ENCODE assay signal across 12 mouse cellular contexts in genomic region chr9:91353551-91354433, GRCm38 (mm10). TPM values are rescaled to one million over a fixed set of nuclear protein-coding genes. Genes with fewer than 3 reads are reported as not detected.
DNase-seq lines count a peak whose midpoint lies in the region; ATAC-seq lines count a peak whose summit lies in the region.
"Had no signal": no experiment of that assay in that cellular context is flagged by ENCODE, and none has a peak within 500 bp of the region (broad histone marks: within the 10 kb centered on the region; RNA-seq: fewer than 3 reads in every experiment).

No protein-coding gene starts in this region.

- H3K27me3 ChIP-seq in embryonic facial prominence, embryonic 10.5 days (replicated peaks; ENCODE audit: low read depth, poor library complexity, severe bottlenecking), result peaks cover 100% of the 10 kb centered on the region
- H3K27me3 ChIP-seq in hindbrain, embryonic 15.5 days, result peaks cover 46% of the 10 kb centered on the region
- peaks cover 13% of the 10 kb centered on the region for H3K27me3 ChIP-seq in neural tube, embryonic 14.5 days (ENCODE audit: control insufficient read depth, insufficient read depth, low read length)
- peaks cover 74% of the 10 kb centered on the region for H3K27me3 ChIP-seq in heart, embryonic 12.5 days (replicated peaks)

- ATAC-seq in hindbrain, embryonic 15.5 days (ENCODE audit: low FRiP score, low read depth), result no peak
- ATAC-seq in neural tube, embryonic 14.5 days (ENCODE audit: low read depth), result peak; percentile 9; the same call in 1 of the 2 replicates
- no peak for ATAC-seq in heart, embryonic 12.5 days (ENCODE audit: insufficient number of reproducible peaks, low FRiP score)
- ATAC-seq: inflammation-experienced regulatory T-cells, adult 6 months had no signal

- peak overlapping the region; percentile 52 for H3K4me3 ChIP-seq in embryonic facial prominence, embryonic 10.5 days
- peak overlapping the region; percentile 32 for H3K4me3 ChIP-seq in hindbrain, embryonic 15.5 days
- H3K4me3 ChIP-seq in neural tube, embryonic 14.5 days (ENCODE audit: low read depth, low read length), result no peak overlapping the region; the same call in 1 of the 2 replicates
- H3K4me3 ChIP-seq in heart, embryonic 12.5 days, result no peak overlapping the region
- H3K4me3 ChIP-seq: limb, embryonic 12.5 days had no signal

- peak overlapping the region; percentile 59 for H3K4me2 ChIP-seq in hindbrain, embryonic 15.5 days
- peak overlapping the region; percentile 47 for H3K4me2 ChIP-seq in neural tube, embryonic 14.5 days (ENCODE audit: low read depth, low read length)
- no peak overlapping the region for H3K4me2 ChIP-seq in heart, embryonic 12.5 days
- H3K4me2 ChIP-seq: limb, embryonic 12.5 days had no signal

- peak overlapping the region; percentile 59; the same call in 1 of the 2 replicates for H3K27ac ChIP-seq in embryonic facial prominence, embryonic 10.5 days (replicated peaks)
- H3K27ac ChIP-seq in hindbrain, embryonic 15.5 days (replicated peaks), result peak overlapping the region; percentile 83
- H3K27ac ChIP-seq in neural tube, embryonic 14.5 days (ENCODE audit: low read depth, low read length), result peak overlapping the region; percentile 83
- no peak overlapping the region for H3K27ac ChIP-seq in heart, embryonic 12.5 days (ENCODE audit: poor library complexity, severe bottlenecking)
- H3K27ac ChIP-seq: limb, embryonic 12.5 days had no signal

- H3K9me3 ChIP-seq in embryonic facial prominence, embryonic 10.5 days, result no peaks in the 10 kb centered on the region
- no peaks in the 10 kb centered on the region for H3K9me3 ChIP-seq in hindbrain, embryonic 15.5 days
- no peaks in the 10 kb centered on the region for H3K9me3 ChIP-seq in neural tube, embryonic 14.5 days (ENCODE audit: control insufficient read depth, low read length)
- no peaks in the 10 kb centered on the region for H3K9me3 ChIP-seq in heart, embryonic 12.5 days (replicated peaks)
- H3K9me3 ChIP-seq: limb, embryonic 12.5 days had no signal

- peaks cover 19% of the 10 kb centered on the region for H3K4me1 ChIP-seq in embryonic facial prominence, embryonic 10.5 days
- H3K4me1 ChIP-seq in hindbrain, embryonic 15.5 days (replicated peaks), result peaks cover 15% of the 10 kb centered on the region
- H3K4me1 ChIP-seq in neural tube, embryonic 14.5 days (ENCODE audit: control insufficient read depth, insufficient read depth, low read length), result peaks cover 9% of the 10 kb centered on the region; the same call in 1 of the 2 replicates
- H3K4me1 ChIP-seq in heart, embryonic 12.5 days (replicated peaks), result peaks cover 8% of the 10 kb centered on the region; the same call in 1 of the 2 replicates

- H3K9ac ChIP-seq in hindbrain, embryonic 15.5 days, result peak overlapping the region; percentile 30
- H3K9ac ChIP-seq in neural tube, embryonic 14.5 days (replicated peaks; ENCODE audit: low read depth, low read length), result peak overlapping the region; percentile 39
- no peak overlapping the region for H3K9ac ChIP-seq in heart, embryonic 12.5 days
- H3K9ac ChIP-seq: limb, embryonic 12.5 days had no signal

- 2% methylated on average over 37 of the region's 37 CpGs for WGBS in embryonic facial prominence, embryonic 10.5 days
- WGBS in hindbrain, embryonic 15.5 days, result 7% methylated on average over 37 of the region's 37 CpGs
- WGBS in neural tube, embryonic 14.5 days, result 6% methylated on average over 37 of the region's 37 CpGs
- 4% methylated on average over 36 of the region's 37 CpGs for WGBS in heart, embryonic 12.5 days

- H3K36me3 ChIP-seq in embryonic facial prominence, embryonic 10.5 days (replicated peaks), result no peaks in the 10 kb centered on the region
- H3K36me3 ChIP-seq in hindbrain, embryonic 15.5 days, result no peaks in the 10 kb centered on the region
- H3K36me3 ChIP-seq in neural tube, embryonic 14.5 days (ENCODE audit: control insufficient read depth, insufficient read depth, low read length), result no peaks in the 10 kb centered on the region
- no peaks in the 10 kb centered on the region for H3K36me3 ChIP-seq in heart, embryonic 12.5 days
- H3K36me3 ChIP-seq: limb, embryonic 12.5 days had no signal

- peak; percentile 16 to 18 for DNase-seq in layer of hippocampus, postnatal 10 days (ENCODE audit: low spot score in 2 of 2)
- DNase-seq in layer of hippocampus, adult 9-11 months, result no peak
- DNase-seq in embryonic facial prominence, embryonic 10.5 days (ENCODE audit: low spot score), result peak; percentile 48
- DNase-seq in right cerebral cortex, postnatal 25 days, result no peak
- DNase-seq in yolk sac, embryonic 10.5 days (ENCODE audit: low spot score), result no peak
- DNase-seq: gastrocnemius, postnatal 10 days; lung, postnatal 14 days had no signal

RNA-seq across cellular contexts. Expression of gene Zic4, which starts 8.4 kb away (rescaled TPM):
- total RNA-seq in layer of hippocampus, postnatal 10 days (2021), result 1 to 10 TPM; 7.1 to 7.5 TPM
- 4.0 and 5.5 TPM in 2 replicates for polyA plus RNA-seq in embryonic facial prominence, embryonic 10.5 days (2016; fragmentation: Nextera tagmentation; extraction: Ambion mirVana)
- polyA plus RNA-seq in hindbrain, embryonic 15.5 days (2015; fragmentation: Nextera tagmentation; extraction: Ambion mirVana), result 52.6 and 61.6 TPM in 2 replicates
- polyA plus RNA-seq in neural tube, embryonic 14.5 days (2014; fragmentation: Nextera tagmentation; extraction: Ambion mirVana), result 46.7 and 50.5 TPM in 2 replicates
- polyA plus RNA-seq in heart, embryonic 12.5 days (2016; fragmentation: Nextera tagmentation; extraction: Ambion mirVana), result 0.27 TPM in 1 of 2 replicates, not detected in the other
- polyA plus RNA-seq: inflammation-experienced regulatory T-cells, adult 6 months had no signal

RNA-seq across cellular contexts. Expression of gene Zic1, which starts 11.8 kb away (rescaled TPM):
- 10 to 100 TPM; 16.7 to 25.1 TPM for total RNA-seq in layer of hippocampus, postnatal 10 days (2021)
- 1.5 and 1.7 TPM in 2 replicates for polyA plus RNA-seq in embryonic facial prominence, embryonic 10.5 days (2016; fragmentation: Nextera tagmentation; extraction: Ambion mirVana)
- 13.5 and 14.8 TPM in 2 replicates for polyA plus RNA-seq in hindbrain, embryonic 15.5 days (2015; fragmentation: Nextera tagmentation; extraction: Ambion mirVana)
- 28.7 and 30.5 TPM in 2 replicates for polyA plus RNA-seq in neural tube, embryonic 14.5 days (2014; fragmentation: Nextera tagmentation; extraction: Ambion mirVana)
- 0.08 TPM in 1 of 2 replicates, not detected in the other for polyA plus RNA-seq in heart, embryonic 12.5 days (2016; fragmentation: Nextera tagmentation; extraction: Ambion mirVana)
- polyA plus RNA-seq: inflammation-experienced regulatory T-cells, adult 6 months had no signal

Comparison
In these comparisons a context has a peak if more than half of its experiments do, and no peak if none do; other contexts are left out.
1. DNase-seq: peak in layer of hippocampus, postnatal 10 days (2 of 2) and embryonic facial prominence, embryonic 10.5 days (single experiment); none in layer of hippocampus, adult 9-11 months (single experiment), right cerebral cortex, postnatal 25 days (single experiment) and yolk sac, embryonic 10.5 days (single experiment).
2. H3K4me3 ChIP-seq: peak in embryonic facial prominence, embryonic 10.5 days (single experiment) and hindbrain, embryonic 15.5 days (single experiment); none in neural tube, embryonic 14.5 days (single experiment) and heart, embryonic 12.5 days (single experiment).